Mouse (Mus musculus) neural tube, embryonic 14.5 days (tissue): ENCODE data around the gene Usp6nl. TPM values are rescaled to one million over a fixed set of nuclear protein-coding genes. Genes with fewer than 3 reads are reported as not detected.

ENCODE experiments used
- ATAC-seq: fragments of 200-750 bp; cut with Nextera tagmentation; 2 replicates; pipeline ENCODE4 v1.8.0; 2017; ENCODE audit warnings: low read depth, mild to moderate bottlenecking, moderate TSS enrichment, moderate library complexity
- H3K27ac ChIP-seq: fragments of 300-500 bp; sonication (generic); 2 replicates; pipeline ENCODE4 v1.5.1; 2014; ENCODE audit warnings: low read depth, mild to moderate bottlenecking, control low read depth, low read length, moderate library complexity, mixed read lengths
- H3K27me3 ChIP-seq: fragments of 300-500 bp; sonication (generic); 2 replicates; pipeline ENCODE4 v1.6.1; 2014; ENCODE audit warnings: low read length; ENCODE audit not compliant: control insufficient read depth, insufficient read depth
- H3K36me3 ChIP-seq: fragments of 300-500 bp; sonication (generic); 2 replicates; pipeline ENCODE4 v1.6.1; 2014; ENCODE audit warnings: low read length, mixed read lengths; ENCODE audit not compliant: control insufficient read depth, insufficient read depth
- H3K4me1 ChIP-seq: fragments of 300-500 bp; sonication (generic); 2 replicates; pipeline ENCODE4 v1.6.1; 2014; ENCODE audit warnings: low read length; ENCODE audit not compliant: control insufficient read depth, insufficient read depth
- H3K4me2 ChIP-seq: fragments of 300-500 bp; sonication (generic); 2 replicates; pipeline ENCODE4 v1.6.1; 2014; ENCODE audit warnings: mild to moderate bottlenecking, low read depth, low read length, control low read depth
- H3K4me3 ChIP-seq: fragments of 300-500 bp; sonication (generic); 2 replicates; pipeline ENCODE4 v1.5.1; 2014; ENCODE audit warnings: low read depth, low read length, control low read depth, mixed read lengths
- H3K9ac ChIP-seq: fragments of 300-500 bp; sonication (generic); replicated peaks from 2 replicates; pipeline ENCODE4 v1.6.1; 2014; ENCODE audit warnings: low read depth, mild to moderate bottlenecking, control low read depth, low read length, mixed read lengths
- H3K9me3 ChIP-seq: fragments of 300-500 bp; sonication (generic); 2 replicates; pipeline ENCODE4 v1.6.1; 2016; ENCODE audit warnings: low read length; ENCODE audit not compliant: control insufficient read depth
- WGBS: fragments of 180-500 bp; shearing (Covaris S2); extraction: QIAGEN DNeasy Blood & Tissue Kit; methylation state at CpG from one replicate; pipeline ENCODE4 v1.1.7; 2014; 5-methylcytosine and 5-hydroxymethylcytosine counted together
- polyA plus RNA-seq: library from polyadenylated mRNA; unstranded; fragments of >200 nt; fragmentation: Nextera tagmentation; extraction: Ambion mirVana; gene quantifications from 2 replicates; pipeline ENCODE4 v1.2.1, GENCODE M21; 2014

Gene Usp6nl
- polyA plus RNA-seq, result 10.0 and 10.3 TPM in 2 replicates

DNA sequence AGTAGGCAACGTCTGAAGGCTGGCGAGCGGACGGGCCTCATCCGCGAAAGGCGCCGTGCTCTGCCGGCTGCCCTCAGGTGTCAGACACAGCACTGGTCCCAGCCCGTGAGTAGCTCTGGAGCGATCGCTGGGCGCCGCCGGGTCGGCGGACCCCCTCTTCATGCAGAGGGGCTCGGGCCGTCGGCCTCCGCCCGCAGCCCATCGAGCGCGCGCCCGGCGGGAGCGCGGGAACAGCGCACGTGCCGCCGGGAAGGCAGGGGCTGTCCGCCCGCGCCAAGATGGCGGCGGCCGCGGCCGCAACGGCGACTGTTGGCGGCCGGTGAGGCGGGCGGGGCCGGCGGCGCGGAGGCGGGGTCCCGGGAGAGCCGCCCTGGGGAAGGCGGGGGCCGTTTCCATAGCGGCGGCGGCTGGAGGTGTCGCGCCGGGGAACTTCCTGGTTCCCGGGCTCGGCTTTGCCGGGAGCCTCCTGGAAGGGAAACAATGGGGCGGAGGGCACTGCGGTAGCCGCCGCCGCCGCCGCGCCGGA lies at the start of gene Usp6nl:
Gene Usp6nl (plus strand): TSS at position 292 of the 526 bp plus-strand sequence.
- WGBS, result under 1% methylated on average over 31 of the region's 75 CpGs
- peak; percentile 90 for ATAC-seq
- Histone ChIP-seq H3K9ac (peak within 1 kb of the TSS; percentile 98), H3K36me3 (no peaks in the 10 kb centered on the region), H3K27me3 (no peaks in the 10 kb centered on the region), H3K27ac (peak within 1 kb of the TSS; percentile 97), H3K4me3 (peak within 1 kb of the TSS; percentile 90), H3K4me2 (peak within 1 kb of the TSS; percentile 68), H3K9me3 (no peaks in the 10 kb centered on the region), H3K4me1 (peaks cover 13% of the 10 kb centered on the region)

DNA sequence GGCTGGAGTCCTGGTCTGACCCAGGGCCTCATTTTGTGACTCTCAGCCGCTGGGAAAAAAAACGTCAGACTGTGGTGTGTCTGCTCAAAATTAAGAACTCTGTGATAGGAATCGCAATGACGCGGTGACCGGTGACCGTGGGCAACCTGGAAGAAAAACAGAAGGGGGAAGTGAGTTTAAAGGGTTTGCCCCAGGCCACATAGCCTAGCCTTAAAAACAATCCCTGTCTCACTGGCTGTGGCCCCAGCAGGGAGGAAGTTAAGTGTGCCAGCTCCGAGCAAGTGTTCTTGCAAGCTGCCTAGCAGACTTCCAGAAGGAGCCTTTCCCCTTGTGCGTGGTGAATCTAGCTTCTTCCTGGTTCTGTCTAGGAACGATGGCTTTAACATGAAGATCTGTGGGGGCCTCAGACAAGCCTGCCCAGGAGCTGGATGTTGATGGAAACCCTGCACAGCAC lies 49.0 kb upstream of the Usp6nl start:
- no peak overlapping the region for H3K4me3 ChIP-seq
- no peaks in the 10 kb centered on the region for H3K27me3 ChIP-seq
- no peak overlapping the region for H3K27ac ChIP-seq
- no peak overlapping the region for H3K4me2 ChIP-seq
- no peaks in the 10 kb centered on the region for H3K4me1 ChIP-seq
- H3K9me3 ChIP-seq, result no peaks in the 10 kb centered on the region
- H3K36me3 ChIP-seq, result no peaks in the 10 kb centered on the region
- ATAC-seq, result no peak
- 43% methylated on average over 10 of the region's 10 CpGs for WGBS
- H3K9ac ChIP-seq, result no peak overlapping the region

DNA sequence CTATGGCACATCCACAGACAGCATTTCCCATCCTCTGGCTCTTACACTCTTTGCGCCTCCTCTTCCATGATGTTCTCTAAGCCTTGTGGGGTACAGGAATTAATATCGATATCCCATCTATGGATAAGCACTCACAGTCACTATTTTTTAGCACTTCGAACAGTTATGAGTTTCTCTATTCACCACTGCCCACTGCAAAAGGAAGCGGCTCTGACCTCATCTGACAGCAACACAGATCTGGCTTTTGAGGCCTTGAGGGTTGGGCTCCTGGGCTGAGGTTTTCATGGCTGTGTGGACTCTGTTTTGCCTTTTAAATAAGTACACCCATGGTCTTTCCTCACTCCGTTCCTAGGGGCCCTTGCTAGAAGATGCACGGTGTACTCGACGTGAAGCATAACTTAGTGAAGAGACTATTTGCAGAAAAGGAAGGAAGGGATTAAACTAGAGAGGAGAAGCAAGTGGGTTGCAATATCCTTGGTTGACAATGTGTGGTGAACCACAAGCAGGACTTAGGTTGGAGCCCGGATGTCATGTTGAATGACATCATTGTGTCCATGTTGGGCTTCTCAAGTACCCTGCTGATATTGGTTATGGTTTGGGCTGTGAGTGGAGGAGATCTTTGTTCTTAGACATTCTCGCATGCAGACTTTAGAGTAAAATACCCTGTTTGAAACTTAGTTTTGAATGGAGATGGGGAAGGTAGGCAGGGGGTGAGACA lies 43.5 kb upstream of the Usp6nl start:
- H3K9me3 ChIP-seq, result no peaks in the 10 kb centered on the region
- no peak overlapping the region for H3K27ac ChIP-seq
- H3K9ac ChIP-seq, result no peak overlapping the region
- 94% methylated on average over 10 of the region's 10 CpGs for WGBS
- H3K36me3 ChIP-seq, result no peaks in the 10 kb centered on the region
- no peaks in the 10 kb centered on the region for H3K27me3 ChIP-seq
- no peak overlapping the region for H3K4me2 ChIP-seq
- no peak overlapping the region for H3K4me3 ChIP-seq
- H3K4me1 ChIP-seq, result no peaks in the 10 kb centered on the region
- no peak for ATAC-seq

DNA sequence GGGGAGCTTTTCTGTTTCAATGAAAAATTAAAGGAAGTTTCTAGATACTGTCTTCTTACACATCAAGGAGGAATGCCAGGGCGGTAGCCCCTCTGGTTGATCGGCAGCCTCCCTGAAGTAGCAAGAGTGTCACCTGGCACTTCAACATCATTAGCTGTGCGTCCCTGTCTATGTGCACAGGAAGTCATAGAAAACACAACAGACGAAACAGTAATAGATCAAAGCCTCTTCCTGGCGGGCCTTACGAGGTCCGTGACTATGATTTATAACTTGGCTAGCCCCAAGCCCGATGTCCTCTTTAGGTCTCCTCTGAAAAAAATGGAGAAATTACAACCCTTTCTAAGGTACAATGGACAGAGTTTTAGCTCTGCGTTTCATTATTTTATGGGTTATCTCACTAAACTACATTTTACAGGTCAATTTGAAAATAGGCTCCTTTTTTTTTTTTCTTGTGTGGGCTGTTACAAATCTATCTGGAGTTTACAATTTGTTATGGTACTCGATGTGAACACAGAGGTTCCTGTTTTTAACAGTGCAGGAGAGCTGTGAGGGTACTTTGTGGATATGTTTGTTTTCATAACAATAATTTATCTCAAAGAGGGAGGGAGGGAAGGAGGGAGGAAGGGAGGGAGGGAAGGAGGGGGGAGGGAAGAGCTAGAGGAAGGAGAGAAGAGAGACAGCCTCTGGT lies 42.7 kb upstream of the Usp6nl start:
- Histone ChIP-seq H3K27ac (no peak overlapping the region), H3K4me3 (no peak overlapping the region), H3K36me3 (no peaks in the 10 kb centered on the region), H3K9me3 (no peaks in the 10 kb centered on the region), H3K9ac (no peak overlapping the region), H3K27me3 (no peaks in the 10 kb centered on the region), H3K4me2 (no peak overlapping the region), H3K4me1 (no peaks in the 10 kb centered on the region)
- WGBS, result 55% methylated on average over 10 of the region's 10 CpGs
- ATAC-seq, result no peak

DNA sequence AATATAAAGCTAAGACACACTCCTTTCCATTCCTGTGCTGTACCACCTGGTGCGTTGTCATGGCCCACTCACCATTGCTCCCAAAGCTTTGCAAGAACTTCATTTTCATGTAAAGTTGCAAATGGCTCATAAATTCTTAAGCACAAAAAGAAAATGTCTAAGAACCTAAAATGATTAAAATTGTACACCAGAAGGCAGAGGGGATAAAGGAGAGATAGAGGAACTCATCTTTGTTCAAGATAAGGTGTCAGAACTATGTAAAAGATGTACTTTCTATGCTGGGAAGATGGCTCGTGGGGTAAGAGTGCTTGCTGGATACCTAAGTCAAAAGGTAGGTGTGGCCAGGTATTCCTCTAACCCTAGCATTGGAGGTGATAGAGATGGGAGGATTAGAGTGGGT lies 38.9 kb upstream of the Usp6nl start:
- Histone ChIP-seq H3K4me3 (no peak overlapping the region), H3K27ac (no peak overlapping the region), H3K27me3 (no peaks in the 10 kb centered on the region), H3K9me3 (no peaks in the 10 kb centered on the region), H3K9ac (no peak overlapping the region), H3K36me3 (no peaks in the 10 kb centered on the region), H3K4me2 (no peak overlapping the region), H3K4me1 (no peaks in the 10 kb centered on the region)
- ATAC-seq, result no peak
- WGBS, result 86% methylated on average over 2 of the region's 2 CpGs

DNA sequence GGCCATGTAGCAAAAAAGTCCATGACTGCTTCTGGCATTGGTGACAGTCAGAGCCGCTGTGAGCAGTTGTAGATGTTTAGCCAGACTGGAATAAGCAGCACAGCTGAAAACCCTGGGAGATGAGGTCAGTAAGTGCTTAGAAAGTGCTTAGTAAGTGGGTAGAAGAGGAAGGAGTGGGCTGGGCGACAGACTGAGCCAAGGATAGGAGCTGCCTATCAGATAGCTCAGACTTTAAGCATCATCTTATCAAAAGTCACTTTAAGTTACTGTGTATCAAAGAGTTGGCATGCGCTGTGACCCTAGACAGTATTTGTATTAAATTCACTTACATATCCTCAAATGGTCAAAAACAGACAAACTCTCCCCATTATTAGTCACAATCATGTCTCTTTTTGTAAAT lies 37.7 kb upstream of the Usp6nl start:
- H3K4me2 ChIP-seq, result no peak overlapping the region
- no peaks in the 10 kb centered on the region for H3K4me1 ChIP-seq
- WGBS, result 80% methylated on average over 3 of the region's 3 CpGs
- H3K27ac ChIP-seq, result no peak overlapping the region
- no peak overlapping the region for H3K9ac ChIP-seq
- H3K27me3 ChIP-seq, result no peaks in the 10 kb centered on the region
- H3K4me3 ChIP-seq, result no peak overlapping the region
- no peak for ATAC-seq
- no peaks in the 10 kb centered on the region for H3K9me3 ChIP-seq
- no peaks in the 10 kb centered on the region for H3K36me3 ChIP-seq

DNA sequence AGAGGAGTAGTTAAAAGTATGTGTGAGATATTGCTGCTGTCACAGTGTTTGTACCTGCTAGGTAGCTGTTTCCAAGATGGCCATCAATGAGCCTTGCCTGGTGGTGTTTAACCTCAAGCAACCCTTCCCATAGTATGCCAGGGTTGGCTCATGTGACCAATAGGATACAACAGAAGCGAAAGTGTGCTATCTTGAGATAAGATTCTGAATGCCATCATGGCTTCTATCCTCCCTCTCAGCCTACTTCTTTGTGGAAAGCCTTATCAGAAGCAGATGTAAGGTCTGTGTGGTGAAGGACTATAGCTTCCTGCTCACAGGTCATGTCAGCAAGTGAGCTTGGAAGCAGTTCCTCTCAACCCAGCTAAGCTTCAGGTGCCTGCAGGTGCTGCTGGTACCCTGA lies 36.7 kb upstream of the Usp6nl start:
- no peak overlapping the region for H3K9ac ChIP-seq
- no peaks in the 10 kb centered on the region for H3K9me3 ChIP-seq
- no peaks in the 10 kb centered on the region for H3K4me1 ChIP-seq
- no peaks in the 10 kb centered on the region for H3K36me3 ChIP-seq
- no peak overlapping the region for H3K4me3 ChIP-seq
- H3K27ac ChIP-seq, result no peak overlapping the region
- no peak overlapping the region for H3K4me2 ChIP-seq
- no peak for ATAC-seq
- 100% methylated on average over 1 of the region's 1 CpGs for WGBS
- no peaks in the 10 kb centered on the region for H3K27me3 ChIP-seq

DNA sequence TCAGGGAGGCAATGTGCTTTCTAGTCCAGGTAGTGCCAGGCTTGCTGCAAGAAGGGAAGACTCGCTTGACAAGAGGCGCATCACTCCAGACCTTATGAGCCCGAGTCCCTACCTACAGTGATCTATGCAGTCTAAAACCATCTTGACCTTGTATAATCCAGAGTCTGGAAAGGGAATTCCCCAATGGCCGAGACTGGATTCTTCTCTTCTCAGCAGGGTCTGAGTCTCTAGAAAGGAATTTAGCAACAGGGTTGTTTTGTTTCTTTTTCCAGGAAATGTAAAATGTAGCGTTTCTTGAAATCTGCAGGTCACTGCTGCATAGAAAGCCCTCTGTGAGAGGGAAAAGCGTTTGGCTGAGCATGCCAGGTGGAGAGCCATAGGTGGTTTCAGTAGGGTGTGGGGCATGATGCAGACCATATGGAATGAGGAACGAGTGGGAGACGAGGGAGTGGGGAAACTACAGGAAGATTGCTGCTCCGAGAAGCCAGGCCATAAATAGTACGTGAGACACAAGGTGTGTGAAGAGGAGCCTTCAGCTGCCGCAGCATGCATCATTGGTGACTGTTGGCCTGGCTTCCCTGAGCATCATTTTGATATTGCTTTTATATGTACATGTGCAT lies 28.5 kb upstream of the Usp6nl start:
- no peak overlapping the region for H3K4me3 ChIP-seq
- H3K4me2 ChIP-seq, result no peak overlapping the region
- H3K4me1 ChIP-seq, result no peaks in the 10 kb centered on the region
- H3K9ac ChIP-seq, result no peak overlapping the region
- H3K27ac ChIP-seq, result no peak overlapping the region
- no peaks in the 10 kb centered on the region for H3K27me3 ChIP-seq
- ATAC-seq, result no peak
- H3K36me3 ChIP-seq, result no peaks in the 10 kb centered on the region
- 81% methylated on average over 11 of the region's 11 CpGs for WGBS
- no peaks in the 10 kb centered on the region for H3K9me3 ChIP-seq
